Mouse (Mus musculus): ENCODE data around the gene Dkk2.
"Not testable (repeated sequence)": the region's sequence is repeated elsewhere in the genome, so short reads cannot be mapped to it uniquely, and the experiment has no call there.

Dkk2 gene

GRCm38 (mm10) chr3:132085112-132085822, at the start of gene Dkk2:
Gene Dkk2, plus strand, starts transcription at chr3:132085292.
- DNase-seq (ENCODE audit: low read depth, low spot score) = no peak

GRCm38 (mm10) chr3:132036704-132037103, 48.4 kb upstream of the Dkk2 start:
- DNase-seq (ENCODE audit: low read depth, low spot score) = no peak

GRCm38 (mm10) chr3:132037670-132038069, 47.4 kb upstream of the Dkk2 start:
- DNase-seq (ENCODE audit: low read depth, low spot score) = no peak

GRCm38 (mm10) chr3:132040066-132040465, 45.0 kb upstream of the Dkk2 start:
- DNase-seq (ENCODE audit: low read depth, low spot score) = no peak

- no peak for DNase-seq (ENCODE audit: low read depth, low spot score)
Measured at GRCm38 (mm10) chr3:132050884-132051457, 34.1 kb upstream of the Dkk2 start.

GRCm38 (mm10) chr3:132062816-132063215, 22.3 kb upstream of the Dkk2 start:
- not testable (repeated sequence) for DNase-seq (ENCODE audit: low read depth, low spot score)

GRCm38 (mm10) chr3:132063374-132063773, 21.7 kb upstream of the Dkk2 start:
- DNase-seq (ENCODE audit: low read depth, low spot score) = no peak

GRCm38 (mm10) chr3:132063966-132064365, 21.1 kb upstream of the Dkk2 start:
- DNase-seq (ENCODE audit: low read depth, low spot score) = no peak

- DNase-seq (ENCODE audit: low read depth, low spot score) = no peak
Measured at GRCm38 (mm10) chr3:132064920-132065319, 20.2 kb upstream of the Dkk2 start.

- DNase-seq (ENCODE audit: low read depth, low spot score) = no peak
Measured at GRCm38 (mm10) chr3:132070949-132071348, 14.1 kb upstream of the Dkk2 start.

- DNase-seq (ENCODE audit: low read depth, low spot score) = no peak
Measured at GRCm38 (mm10) chr3:132084018-132084417, 1.1 kb upstream of the Dkk2 start.

GRCm38 (mm10) chr3:132084680-132085079, 412 bp upstream of the Dkk2 start:
- no peak for DNase-seq (ENCODE audit: low read depth, low spot score)

GRCm38 (mm10) chr3:132085823-132086350, 795 bp downstream of the Dkk2 start:
- DNase-seq (ENCODE audit: low read depth, low spot score) = no peak

- no peak for DNase-seq (ENCODE audit: low read depth, low spot score)
Measured at GRCm38 (mm10) chr3:132086461-132086860, 1.4 kb downstream of the Dkk2 start.

- DNase-seq (ENCODE audit: low read depth, low spot score) = no peak
Measured at GRCm38 (mm10) chr3:132087011-132087486, 2.0 kb downstream of the Dkk2 start.

- DNase-seq (ENCODE audit: low read depth, low spot score) = no peak
Measured at GRCm38 (mm10) chr3:132092983-132093382, 7.9 kb downstream of the Dkk2 start.

GRCm38 (mm10) chr3:132096296-132096695, 11.2 kb downstream of the Dkk2 start:
- DNase-seq (ENCODE audit: low read depth, low spot score) = no peak

GRCm38 (mm10) chr3:132100746-132101145, 15.7 kb downstream of the Dkk2 start:
- no peak for DNase-seq (ENCODE audit: low read depth, low spot score)

GRCm38 (mm10) chr3:132103020-132103419, 17.9 kb downstream of the Dkk2 start:
- no peak for DNase-seq (ENCODE audit: low read depth, low spot score)

- no peak for DNase-seq (ENCODE audit: low read depth, low spot score)
Measured at GRCm38 (mm10) chr3:132103454-132103853, 18.4 kb downstream of the Dkk2 start.

- DNase-seq (ENCODE audit: low read depth, low spot score) = no peak
Measured at GRCm38 (mm10) chr3:132115772-132116511, 30.9 kb downstream of the Dkk2 start.

GRCm38 (mm10) chr3:132121344-132121743, 36.3 kb downstream of the Dkk2 start:
- no peak for DNase-seq (ENCODE audit: low read depth, low spot score)
